Mouse (Mus musculus): ENCODE results near the gene Prr36. TPM values are rescaled to one million over a fixed set of nuclear protein-coding genes. Genes with fewer than 3 reads are reported as not detected.
A peak's percentile ranks its signal among the peaks of the same experiment; 100 is the strongest.

Prr36 gene
- total and polyA plus RNA-seq, 3 experiments: 0.16 to 0.60 (median 0.36) TPM

GRCm38 (mm10) chr8:4174018-4174417 lies 43.2 kb downstream of the Prr36 start:
- TF ChIP-seq TAL1 (conservative IDR thresholded peaks at IDR 0.05; ENCODE audit: low read depth, low read length) (no peak), GATA2 (IDR thresholded peaks at IDR 0.05; ENCODE audit: borderline replicate concordance, low read depth, low read length) (no peak), CTCF (IDR thresholded peaks at IDR 0.05; ENCODE audit: low read depth, low read length) (no peak), GATA1 (IDR thresholded peaks at IDR 0.05; ENCODE audit: borderline replicate concordance, low read length) (no peak), POLR2AphosphoS5 (IDR thresholded peaks at IDR 0.05; ENCODE audit: insufficient replicate concordance, low read depth, low read length) (no peak)
- no peak for ATAC-seq (ENCODE audit: extremely low read depth, insufficient number of reproducible peaks, low FRiP score, poor library complexity, severe bottlenecking)

GRCm38 (mm10) chr8:4172486-4172885 lies 44.8 kb downstream of the Prr36 start:
- DNase-seq (ENCODE audit: low spot score) (no peak), ATAC-seq (ENCODE audit: extremely low read depth, insufficient number of reproducible peaks, low FRiP score, poor library complexity, severe bottlenecking) (no peak)
- Histone ChIP-seq H3K27me3 (ENCODE audit: insufficient read depth, low read length) (no peaks in the 10 kb centered on the region), H3K4me3 (ENCODE audit: low read depth, low read length) (no peak overlapping the region), H3K36me3 (replicated peaks) (no peaks in the 10 kb centered on the region), H3K9me3 (replicated peaks) (no peaks in the 10 kb centered on the region), H3K4me1 (ENCODE audit: insufficient read depth, low read depth, low read length) (no peaks in the 10 kb centered on the region; the same call in 1 of the 2 replicates)
- TF ChIP-seq TAL1 (conservative IDR thresholded peaks at IDR 0.05; ENCODE audit: low read depth, low read length) (no peak), POLR2AphosphoS5 (IDR thresholded peaks at IDR 0.05; ENCODE audit: insufficient replicate concordance, low read depth, low read length) (no peak), CTCF (IDR thresholded peaks at IDR 0.05; ENCODE audit: low read depth, low read length) (no peak), GATA2 (IDR thresholded peaks at IDR 0.05; ENCODE audit: borderline replicate concordance, low read depth, low read length) (no peak), GATA1 (IDR thresholded peaks at IDR 0.05; ENCODE audit: borderline replicate concordance, low read length) (no peak)

More at GRCm38 (mm10) chr8:4174018-4174417, 43.2 kb downstream of the Prr36 start:
- Histone ChIP-seq H3K4me3 (ENCODE audit: low read depth, low read length) (no peak overlapping the region), H3K36me3 (replicated peaks) (no peaks in the 10 kb centered on the region), H3K27me3 (ENCODE audit: insufficient read depth, low read length) (no peaks in the 10 kb centered on the region), H3K4me1 (ENCODE audit: insufficient read depth, low read depth, low read length) (no peaks in the 10 kb centered on the region), H3K9me3 (replicated peaks) (no peaks in the 10 kb centered on the region)
- DNase-seq (ENCODE audit: low spot score): no peak

GRCm38 (mm10) chr8:4167918-4168317 lies 49.3 kb downstream of the Prr36 start:
- TF ChIP-seq TAL1 (conservative IDR thresholded peaks at IDR 0.05; ENCODE audit: low read depth, low read length): no peak
- no peak for TF ChIP-seq POLR2AphosphoS5 (IDR thresholded peaks at IDR 0.05; ENCODE audit: insufficient replicate concordance, low read depth, low read length)
- no peak for TF ChIP-seq GATA2 (IDR thresholded peaks at IDR 0.05; ENCODE audit: borderline replicate concordance, low read depth, low read length)
- TF ChIP-seq CTCF (IDR thresholded peaks at IDR 0.05; ENCODE audit: low read depth, low read length): no peak
- TF ChIP-seq GATA1 (IDR thresholded peaks at IDR 0.05; ENCODE audit: borderline replicate concordance, low read length): no peak
- no peak for DNase-seq (ENCODE audit: low spot score)
- H3K27me3 ChIP-seq (ENCODE audit: insufficient read depth, low read length): 0 out of 2 replicates have a peak, but pooled peaks cover 4% of the 10 kb centered on the region
- H3K4me1 ChIP-seq (ENCODE audit: insufficient read depth, low read depth, low read length): peaks cover 10% of the 10 kb centered on the region
- no peak overlapping the region for H3K4me3 ChIP-seq (ENCODE audit: low read depth, low read length)
- no peaks in the 10 kb centered on the region for H3K9me3 ChIP-seq (replicated peaks)
- no peak for ATAC-seq (ENCODE audit: extremely low read depth, insufficient number of reproducible peaks, low FRiP score, poor library complexity, severe bottlenecking)
- no peaks in the 10 kb centered on the region for H3K36me3 ChIP-seq (replicated peaks)

- H3K9me3 ChIP-seq (replicated peaks): no peaks in the 10 kb centered on the region
- H3K36me3 ChIP-seq (replicated peaks): no peaks in the 10 kb centered on the region
- ATAC-seq (ENCODE audit: extremely low read depth, insufficient number of reproducible peaks, low FRiP score, poor library complexity, severe bottlenecking): no peak
- peaks cover 7% of the 10 kb centered on the region; the same call in 1 of the 2 replicates for H3K27me3 ChIP-seq (ENCODE audit: insufficient read depth, low read length)
- TF ChIP-seq TAL1 (conservative IDR thresholded peaks at IDR 0.05; ENCODE audit: low read depth, low read length) (no peak), GATA1 (IDR thresholded peaks at IDR 0.05; ENCODE audit: borderline replicate concordance, low read length) (no peak), CTCF (IDR thresholded peaks at IDR 0.05; ENCODE audit: low read depth, low read length) (no peak), GATA2 (IDR thresholded peaks at IDR 0.05; ENCODE audit: borderline replicate concordance, low read depth, low read length) (no peak), POLR2AphosphoS5 (IDR thresholded peaks at IDR 0.05; ENCODE audit: insufficient replicate concordance, low read depth, low read length) (no peak)
- peak overlapping the region; percentile 81 for H3K4me3 ChIP-seq (ENCODE audit: low read depth, low read length)
- peaks cover 10% of the 10 kb centered on the region for H3K4me1 ChIP-seq (ENCODE audit: insufficient read depth, low read depth, low read length)
- no peak for DNase-seq (ENCODE audit: low spot score)
Observed at GRCm38 (mm10) chr8:4166881-4167525, 50.3 kb downstream of the Prr36 start.

GRCm38 (mm10) chr8:4165852-4166751 lies 51.2 kb downstream of the Prr36 start, which contains the start of gene Evi5l:
TSS of gene Evi5l (plus strand) at chr8:4166567.
- TF ChIP-seq POLR2AphosphoS5 (IDR thresholded peaks at IDR 0.05; ENCODE audit: insufficient replicate concordance, low read depth, low read length): no peak
- no peak for TF ChIP-seq TAL1 (conservative IDR thresholded peaks at IDR 0.05; ENCODE audit: low read depth, low read length)
- no peak for TF ChIP-seq CTCF (IDR thresholded peaks at IDR 0.05; ENCODE audit: low read depth, low read length)
- no peak for TF ChIP-seq GATA2 (IDR thresholded peaks at IDR 0.05; ENCODE audit: borderline replicate concordance, low read depth, low read length)
- TF ChIP-seq GATA1 (IDR thresholded peaks at IDR 0.05; ENCODE audit: borderline replicate concordance, low read length): no peak
- Histone ChIP-seq H3K27me3 (ENCODE audit: insufficient read depth, low read length) (peaks cover 7% of the 10 kb centered on the region), H3K9me3 (replicated peaks) (no peaks in the 10 kb centered on the region), H3K4me1 (ENCODE audit: insufficient read depth, low read depth, low read length) (peaks cover 10% of the 10 kb centered on the region), H3K4me3 (ENCODE audit: low read depth, low read length) (peak within 1 kb of the TSS; percentile 81), H3K36me3 (replicated peaks) (no peaks in the 10 kb centered on the region)
- ATAC-seq (ENCODE audit: extremely low read depth, insufficient number of reproducible peaks, low FRiP score, poor library complexity, severe bottlenecking) (peak; percentile 91), DNase-seq (ENCODE audit: low spot score) (peak; percentile 96)

Measured in G1E (cell line).